Mouse (Mus musculus): ENCODE data around the gene Large1. TPM values are rescaled to one million over a fixed set of nuclear protein-coding genes. Genes with fewer than 3 reads are reported as not detected.

Large1 gene
- polyA plus RNA-seq, 1 experiment from 2014 or later, result 4.1 TPM

GRCm38 (mm10) chr8:72816679-72817078 is 536.7 kb downstream of the Large1 start:
- Histone ChIP-seq H3K4me2 (no peak overlapping the region), H3K36me3 (ENCODE audit: control insufficient read depth, insufficient read depth, low read length) (no peaks in the 10 kb centered on the region), H3K9me3 (ENCODE audit: control insufficient read depth, low read length) (no peaks in the 10 kb centered on the region)

GRCm38 (mm10) chr8:72815681-72816080 is 537.7 kb downstream of the Large1 start:
- no peaks in the 10 kb centered on the region for H3K36me3 ChIP-seq (ENCODE audit: control insufficient read depth, insufficient read depth, low read length)
- ATAC-seq (replicated peaks; ENCODE audit: low FRiP score) (no peak), DNase-seq (ENCODE audit: low spot score) (no peak)
- no peak overlapping the region for H3K4me2 ChIP-seq
- H3K9me3 ChIP-seq (ENCODE audit: control insufficient read depth, low read length), result no peaks in the 10 kb centered on the region
- 63% methylated on average over 7 of the region's 7 CpGs for WGBS
- no peak overlapping the region for H3K9ac ChIP-seq (ENCODE audit: low read depth, low read length)
- no peaks in the 10 kb centered on the region for H3K27me3 ChIP-seq (replicated peaks; ENCODE audit: control insufficient read depth, insufficient read depth, low read length)
- H3K27ac ChIP-seq (ENCODE audit: low read depth, low read length), result no peak overlapping the region
- H3K4me3 ChIP-seq (ENCODE audit: low read depth, low read length), result no peak overlapping the region
- H3K4me1 ChIP-seq (replicated peaks; ENCODE audit: control insufficient read depth, insufficient read depth, low read length), result no peaks in the 10 kb centered on the region

More at GRCm38 (mm10) chr8:72816679-72817078, 536.7 kb downstream of the Large1 start:
- no peak for DNase-seq (ENCODE audit: low spot score)
- H3K4me1 ChIP-seq (replicated peaks; ENCODE audit: control insufficient read depth, insufficient read depth, low read length), result no peaks in the 10 kb centered on the region
- no peak overlapping the region for H3K9ac ChIP-seq (ENCODE audit: low read depth, low read length)
- H3K27ac ChIP-seq (ENCODE audit: low read depth, low read length), result no peak overlapping the region
- H3K27me3 ChIP-seq (replicated peaks; ENCODE audit: control insufficient read depth, insufficient read depth, low read length), result no peaks in the 10 kb centered on the region
- ATAC-seq (replicated peaks; ENCODE audit: low FRiP score), result no peak
- H3K4me3 ChIP-seq (ENCODE audit: low read depth, low read length), result no peak overlapping the region

- 86% methylated on average over 3 of the region's 3 CpGs for WGBS
- H3K9ac ChIP-seq (ENCODE audit: low read depth, low read length), result no peak overlapping the region
- H3K9me3 ChIP-seq (ENCODE audit: control insufficient read depth, low read length), result no peaks in the 10 kb centered on the region
- no peak overlapping the region for H3K4me2 ChIP-seq
- H3K27ac ChIP-seq (ENCODE audit: low read depth, low read length), result no peak overlapping the region
- DNase-seq (ENCODE audit: low spot score) (no peak), ATAC-seq (replicated peaks; ENCODE audit: low FRiP score) (no peak)
- no peaks in the 10 kb centered on the region for H3K27me3 ChIP-seq (replicated peaks; ENCODE audit: control insufficient read depth, insufficient read depth, low read length)
- no peak overlapping the region for H3K4me3 ChIP-seq (ENCODE audit: low read depth, low read length)
- H3K36me3 ChIP-seq (ENCODE audit: control insufficient read depth, insufficient read depth, low read length), result no peaks in the 10 kb centered on the region
- H3K4me1 ChIP-seq (replicated peaks; ENCODE audit: control insufficient read depth, insufficient read depth, low read length), result no peaks in the 10 kb centered on the region
These were observed 540.6 kb downstream of the Large1 start for GRCm38 (mm10) chr8:72812690-72813089.

- no peaks in the 10 kb centered on the region for H3K27me3 ChIP-seq (replicated peaks; ENCODE audit: control insufficient read depth, insufficient read depth, low read length)
- no peaks in the 10 kb centered on the region for H3K36me3 ChIP-seq (ENCODE audit: control insufficient read depth, insufficient read depth, low read length)
- WGBS, result 78% methylated on average over 2 of the region's 2 CpGs
- H3K4me3 ChIP-seq (ENCODE audit: low read depth, low read length), result no peak overlapping the region
- H3K9me3 ChIP-seq (ENCODE audit: control insufficient read depth, low read length), result no peaks in the 10 kb centered on the region
- H3K4me2 ChIP-seq, result no peak overlapping the region
- DNase-seq (ENCODE audit: low spot score) (no peak), ATAC-seq (replicated peaks; ENCODE audit: low FRiP score) (no peak)
- no peaks in the 10 kb centered on the region for H3K4me1 ChIP-seq (replicated peaks; ENCODE audit: control insufficient read depth, insufficient read depth, low read length)
- H3K27ac ChIP-seq (ENCODE audit: low read depth, low read length), result no peak overlapping the region
- H3K9ac ChIP-seq (ENCODE audit: low read depth, low read length), result no peak overlapping the region
These were observed 551.8 kb downstream of the Large1 start for GRCm38 (mm10) chr8:72801583-72801982.

- Histone ChIP-seq H3K27me3 (replicated peaks; ENCODE audit: control insufficient read depth, insufficient read depth, low read length) (no peaks in the 10 kb centered on the region), H3K9me3 (ENCODE audit: control insufficient read depth, low read length) (peaks cover 3% of the 10 kb centered on the region; the same call in 1 of the 2 replicates), H3K27ac (ENCODE audit: low read depth, low read length) (no peak overlapping the region), H3K4me1 (replicated peaks; ENCODE audit: control insufficient read depth, insufficient read depth, low read length) (no peaks in the 10 kb centered on the region), H3K4me3 (ENCODE audit: low read depth, low read length) (no peak overlapping the region), H3K9ac (ENCODE audit: low read depth, low read length) (no peak overlapping the region), H3K4me2 (no peak overlapping the region), H3K36me3 (ENCODE audit: control insufficient read depth, insufficient read depth, low read length) (no peaks in the 10 kb centered on the region)
- 92% methylated on average over 4 of the region's 4 CpGs for WGBS
- no peak for ATAC-seq (replicated peaks; ENCODE audit: low FRiP score)
- no peak for DNase-seq (ENCODE audit: low spot score)
These were observed 572.7 kb downstream of the Large1 start for GRCm38 (mm10) chr8:72780644-72781043.

- peaks cover 3% of the 10 kb centered on the region; the same call in 1 of the 2 replicates for H3K9me3 ChIP-seq (ENCODE audit: control insufficient read depth, low read length)
- H3K4me3 ChIP-seq (ENCODE audit: low read depth, low read length), result no peak overlapping the region
- H3K9ac ChIP-seq (ENCODE audit: low read depth, low read length), result no peak overlapping the region
- 83% methylated on average over 1 of the region's 1 CpGs for WGBS
- no peaks in the 10 kb centered on the region for H3K27me3 ChIP-seq (replicated peaks; ENCODE audit: control insufficient read depth, insufficient read depth, low read length)
- ATAC-seq (replicated peaks; ENCODE audit: low FRiP score), result no peak
- H3K36me3 ChIP-seq (ENCODE audit: control insufficient read depth, insufficient read depth, low read length), result no peaks in the 10 kb centered on the region
- H3K4me1 ChIP-seq (replicated peaks; ENCODE audit: control insufficient read depth, insufficient read depth, low read length), result no peaks in the 10 kb centered on the region
- H3K4me2 ChIP-seq, result no peak overlapping the region
- no peak overlapping the region for H3K27ac ChIP-seq (ENCODE audit: low read depth, low read length)
- DNase-seq (ENCODE audit: low spot score), result no peak
These were observed 575.5 kb downstream of the Large1 start for GRCm38 (mm10) chr8:72777797-72778196.

- H3K36me3 ChIP-seq (ENCODE audit: control insufficient read depth, insufficient read depth, low read length), result no peaks in the 10 kb centered on the region
- H3K9me3 ChIP-seq (ENCODE audit: control insufficient read depth, low read length), result no peaks in the 10 kb centered on the region
- no peak overlapping the region for H3K27ac ChIP-seq (ENCODE audit: low read depth, low read length)
- peaks cover 2% of the 10 kb centered on the region; the same call in 1 of the 2 replicates for H3K4me1 ChIP-seq (replicated peaks; ENCODE audit: control insufficient read depth, insufficient read depth, low read length)
- no peak overlapping the region for H3K9ac ChIP-seq (ENCODE audit: low read depth, low read length)
- no peaks in the 10 kb centered on the region for H3K27me3 ChIP-seq (replicated peaks; ENCODE audit: control insufficient read depth, insufficient read depth, low read length)
- no peak overlapping the region for H3K4me3 ChIP-seq (ENCODE audit: low read depth, low read length)
- 51% methylated on average over 7 of the region's 7 CpGs for WGBS
- ATAC-seq (replicated peaks; ENCODE audit: low FRiP score), result no peak
- H3K4me2 ChIP-seq, result no peak overlapping the region
- DNase-seq (ENCODE audit: low spot score), result no peak
These were observed 586.6 kb downstream of the Large1 start for GRCm38 (mm10) chr8:72766777-72767176.

- H3K27ac ChIP-seq (ENCODE audit: low read depth, low read length), result no peak overlapping the region
- peaks cover 2% of the 10 kb centered on the region for H3K4me1 ChIP-seq (replicated peaks; ENCODE audit: control insufficient read depth, insufficient read depth, low read length)
- no peak overlapping the region for H3K4me2 ChIP-seq
- H3K9ac ChIP-seq (ENCODE audit: low read depth, low read length), result no peak overlapping the region
- WGBS, result 73% methylated on average over 4 of the region's 4 CpGs
- H3K9me3 ChIP-seq (ENCODE audit: control insufficient read depth, low read length), result no peaks in the 10 kb centered on the region
- DNase-seq (ENCODE audit: low spot score) (no peak), ATAC-seq (replicated peaks; ENCODE audit: low FRiP score) (peak; percentile 55)
- no peak overlapping the region for H3K4me3 ChIP-seq (ENCODE audit: low read depth, low read length)
- H3K36me3 ChIP-seq (ENCODE audit: control insufficient read depth, insufficient read depth, low read length), result no peaks in the 10 kb centered on the region
- no peaks in the 10 kb centered on the region for H3K27me3 ChIP-seq (replicated peaks; ENCODE audit: control insufficient read depth, insufficient read depth, low read length)
These were observed 587.6 kb downstream of the Large1 start for GRCm38 (mm10) chr8:72765696-72766095.
